Mouse (Mus musculus): ENCODE measurements around the gene Hist1h2ak. TPM values are rescaled to one million over a fixed set of nuclear protein-coding genes. Genes with fewer than 3 reads are reported as not detected.
A peak's percentile ranks its signal among the peaks of the same experiment; 100 is the strongest.
"Not testable (repeated sequence)": the region's sequence is repeated elsewhere in the genome, so short reads cannot be mapped to it uniquely, and the experiment has no call there.

Gene Hist1h2ak
- polyA plus RNA-seq, 1 experiment from 2014 or later, result 39.8 TPM

GRCm38 (mm10) chr13:21752356-21752755 is 1.3 kb downstream of the Hist1h2ak start:
- Histone ChIP-seq H3K4me1 (peaks cover 34% of the 10 kb centered on the region), H3K9ac (peak overlapping the region; percentile 43; the same call in 1 of the 2 replicates), H3K36me3 (no peaks in the 10 kb centered on the region), H3K4me2 (replicated peaks) (peak overlapping the region; percentile 75), H3K9me3 (no peaks in the 10 kb centered on the region), H3K27me3 (no peaks in the 10 kb centered on the region), H3K27ac (peak overlapping the region; percentile 93), H3K4me3 (peak overlapping the region; percentile 46)
- WGBS, result 33% methylated on average over 3 of the region's 3 CpGs
- ATAC-seq (ENCODE audit: low FRiP score, low read depth), result no peak

- 83% methylated on average over 3 of the region's 3 CpGs for WGBS
- no peak overlapping the region for H3K4me3 ChIP-seq
- no peak overlapping the region for H3K9ac ChIP-seq
- peak overlapping the region; percentile 75 for H3K4me2 ChIP-seq (replicated peaks)
- H3K9me3 ChIP-seq, result no peaks in the 10 kb centered on the region
- H3K27me3 ChIP-seq, result no peaks in the 10 kb centered on the region
- H3K36me3 ChIP-seq, result no peaks in the 10 kb centered on the region
- no peak for ATAC-seq (ENCODE audit: low FRiP score, low read depth)
- peak overlapping the region; percentile 93 for H3K27ac ChIP-seq
- peaks cover 36% of the 10 kb centered on the region for H3K4me1 ChIP-seq
Measured at GRCm38 (mm10) chr13:21751827-21752226, 1.8 kb downstream of the Hist1h2ak start.

GRCm38 (mm10) chr13:21751417-21751816 is 2.2 kb downstream of the Hist1h2ak start:
- Histone ChIP-seq H3K27me3 (no peaks in the 10 kb centered on the region), H3K4me3 (no peak overlapping the region), H3K27ac (peak overlapping the region; percentile 93; the same call in 1 of the 2 replicates), H3K9ac (no peak overlapping the region), H3K9me3 (no peaks in the 10 kb centered on the region), H3K36me3 (no peaks in the 10 kb centered on the region), H3K4me1 (peaks cover 36% of the 10 kb centered on the region), H3K4me2 (replicated peaks) (no peak overlapping the region)
- ATAC-seq (ENCODE audit: low FRiP score, low read depth), result no peak

GRCm38 (mm10) chr13:21750159-21751017 is 3.2 kb downstream of the Hist1h2ak start, which contains the start of gene Hist1h4k:
Gene Hist1h4k (minus strand): TSS chr13:21750505.
- under 1% methylated on average over 50 of the region's 56 CpGs for WGBS
- peaks cover 36% of the 10 kb centered on the region for H3K4me1 ChIP-seq

GRCm38 (mm10) chr13:21749387-21750158 is 4.1 kb downstream of the Hist1h2ak start:
- H3K4me2 ChIP-seq (replicated peaks), result peak overlapping the region; percentile 87
- H3K4me1 ChIP-seq, result peaks cover 32% of the 10 kb centered on the region
- 3% methylated on average over 5 of the region's 5 CpGs for WGBS
- H3K9me3 ChIP-seq, result no peaks in the 10 kb centered on the region
- no peaks in the 10 kb centered on the region for H3K27me3 ChIP-seq
- ATAC-seq (ENCODE audit: low FRiP score, low read depth), result no peak
- H3K4me3 ChIP-seq, result peak overlapping the region; percentile 60
- H3K27ac ChIP-seq, result peak overlapping the region; percentile 72
- H3K36me3 ChIP-seq, result no peaks in the 10 kb centered on the region
- H3K9ac ChIP-seq, result peak overlapping the region; percentile 77

More at GRCm38 (mm10) chr13:21750159-21751017, 3.2 kb downstream of the Hist1h2ak start, which contains the start of gene Hist1h4k:
- not testable (repeated sequence) for H3K27me3 ChIP-seq, H3K9me3 ChIP-seq, H3K36me3 ChIP-seq
- Histone ChIP-seq H3K4me2 (replicated peaks) (peak within 1 kb of the TSS; percentile 87), H3K27ac (peak within 1 kb of the TSS; percentile 98), H3K9ac (peak within 1 kb of the TSS; percentile 77), H3K4me3 (peak within 1 kb of the TSS; percentile 60)
- peak; percentile 87 for ATAC-seq (ENCODE audit: low FRiP score, low read depth)

- H3K4me2 ChIP-seq (replicated peaks), result no peak overlapping the region
- no peaks in the 10 kb centered on the region for H3K36me3 ChIP-seq
- 92% methylated on average over 1 of the region's 1 CpGs for WGBS
Measured at GRCm38 (mm10) chr13:21745006-21745405, 8.6 kb downstream of the Hist1h2ak start.

GRCm38 (mm10) chr13:21734906-21735767 is 18.5 kb downstream of the Hist1h2ak start, which contains the start of gene Hist1h4j:
Gene Hist1h4j (plus strand): TSS chr13:21735064.
- Histone ChIP-seq H3K9ac (peak within 1 kb of the TSS; percentile 76), H3K27ac (peak within 1 kb of the TSS; percentile 99), H3K4me2 (replicated peaks) (peak within 1 kb of the TSS; percentile 67), H3K4me3 (peak within 1 kb of the TSS; percentile 55)
- H3K27me3 ChIP-seq, H3K36me3 ChIP-seq, H3K4me1 ChIP-seq, H3K9me3 ChIP-seq: not testable (repeated sequence)
- ATAC-seq (ENCODE audit: low FRiP score, low read depth), result peak; percentile 90
- WGBS, result under 1% methylated on average over 48 of the region's 56 CpGs

More at GRCm38 (mm10) chr13:21745006-21745405, 8.6 kb downstream of the Hist1h2ak start:
- Histone ChIP-seq H3K9me3 (no peaks in the 10 kb centered on the region), H3K4me1 (peaks cover 17% of the 10 kb centered on the region), H3K4me3 (no peak overlapping the region), H3K27ac (no peak overlapping the region), H3K9ac (no peak overlapping the region), H3K27me3 (no peaks in the 10 kb centered on the region)
- ATAC-seq (ENCODE audit: low FRiP score, low read depth), result no peak

GRCm38 (mm10) chr13:21734010-21734905 is 19.4 kb downstream of the Hist1h2ak start:
- H3K36me3 ChIP-seq, result no peaks in the 10 kb centered on the region
- no peaks in the 10 kb centered on the region for H3K9me3 ChIP-seq
- peak overlapping the region; percentile 67 for H3K4me2 ChIP-seq (replicated peaks)
- peak overlapping the region; percentile 55 for H3K4me3 ChIP-seq
- H3K9ac ChIP-seq, result peak overlapping the region; percentile 76
- peaks cover 4% of the 10 kb centered on the region; the same call in 1 of the 2 replicates for H3K4me1 ChIP-seq
- under 1% methylated on average over 21 of the region's 21 CpGs for WGBS
- peak overlapping the region; percentile 99 for H3K27ac ChIP-seq
- H3K27me3 ChIP-seq, result no peaks in the 10 kb centered on the region
- peak; percentile 85 for ATAC-seq (ENCODE audit: low FRiP score, low read depth)

- Histone ChIP-seq H3K9ac (no peak overlapping the region), H3K4me3 (no peak overlapping the region)
- no peak for ATAC-seq (ENCODE audit: low FRiP score, low read depth)
Measured at GRCm38 (mm10) chr13:21733466-21733865, 20.2 kb downstream of the Hist1h2ak start.

GRCm38 (mm10) chr13:21729544-21729943 is 24.1 kb downstream of the Hist1h2ak start:
- no peak for ATAC-seq (ENCODE audit: low FRiP score, low read depth)

More at GRCm38 (mm10) chr13:21733466-21733865, 20.2 kb downstream of the Hist1h2ak start:
- Histone ChIP-seq H3K27me3 (no peaks in the 10 kb centered on the region), H3K36me3 (no peaks in the 10 kb centered on the region), H3K27ac (peak overlapping the region; percentile 99), H3K9me3 (no peaks in the 10 kb centered on the region), H3K4me1 (peaks cover 4% of the 10 kb centered on the region; the same call in 1 of the 2 replicates), H3K4me2 (replicated peaks) (no peak overlapping the region)
- WGBS, result 65% methylated on average over 5 of the region's 5 CpGs

More at GRCm38 (mm10) chr13:21729544-21729943, 24.1 kb downstream of the Hist1h2ak start:
- Histone ChIP-seq H3K4me1 (no peaks in the 10 kb centered on the region), H3K4me2 (replicated peaks) (no peak overlapping the region), H3K27me3 (no peaks in the 10 kb centered on the region), H3K9ac (no peak overlapping the region), H3K4me3 (no peak overlapping the region), H3K36me3 (no peaks in the 10 kb centered on the region), H3K9me3 (no peaks in the 10 kb centered on the region), H3K27ac (no peak overlapping the region)
- 43% methylated on average over 1 of the region's 1 CpGs for WGBS

Measured in limb, embryonic 13.5 days (tissue).